Mouse (Mus musculus) frontal cortex, postnatal 14 days (tissue): ENCODE measurements at regions not wholly inside any gene's neighbourhood (a gene's known extent, or its start where the extent isn't known, plus 50 kb on each side); places are given as distances from the start of the nearest gene placed in this dataset.

ENCODE experiments used
- DNase-seq, 2 experiments: peaks; one replicate each; pipeline ENCODE4 v3.0.0; 2022; ENCODE audit warnings: low spot score in 2 of 2

- DNase-seq, result no peak
Measured at GRCm38 (mm10) chr1:184138661-184139060, 104.6 kb upstream of the 1700056E22Rik start.

- no peak for DNase-seq
Measured at GRCm38 (mm10) chr1:184130897-184131296, 96.8 kb upstream of the 1700056E22Rik start.

- DNase-seq, result no peak
Measured at GRCm38 (mm10) chr1:184127321-184127720, 93.2 kb upstream of the 1700056E22Rik start.

GRCm38 (mm10) chr1:184126909-184127308 is 92.8 kb upstream of the 1700056E22Rik start:
- DNase-seq, result no peak
